Mouse (Mus musculus): ENCODE measurements around the gene Fam131a.

- TF ChIP-seq MYC (IDR thresholded peaks at IDR 0.05; ENCODE audit: low read depth, low read length) (no peak), POLR2A (IDR thresholded peaks at IDR 0.05; ENCODE audit: control insufficient read depth in 1 of 2, insufficient read depth in 1 of 2, low read depth in 1 of 2, low read length in 2 of 2, poor library complexity in 1 of 2) (no peak), E2F4 (IDR thresholded peaks at IDR 0.05; ENCODE audit: borderline replicate concordance, low read depth, low read length) (no peak), ELF1 (IDR thresholded peaks at IDR 0.05; ENCODE audit: low read depth, low read length) (no peak), CHD2 (IDR thresholded peaks at IDR 0.05; ENCODE audit: low read length) (no peak), CTCF (IDR thresholded peaks at IDR 0.05 in 2 of 3, conservative IDR thresholded peaks at IDR 0.05 in 1 of 3; ENCODE audit: control insufficient read depth in 1 of 3, insufficient read depth in 1 of 3, low read depth in 2 of 3, low read length in 3 of 3, poor library complexity in 1 of 3, severe bottlenecking in 1 of 3) (no peak), SIN3A (IDR thresholded peaks at IDR 0.05; ENCODE audit: low read length) (no peak)
Observed at GRCm38 (mm10) chr16:20726384-20726783, 33.3 kb downstream of the Fam131a start.

Data from MEL (cell line).